Mouse (Mus musculus) telencephalon, adult 2 months (tissue): ENCODE results near the gene Olfr63.
"Not testable (repeated sequence)": the region's sequence is repeated elsewhere in the genome, so short reads cannot be mapped to it uniquely, and the experiment has no call there.

ENCODE experiments used
- DNase-seq: peaks from one replicate; pipeline ENCODE4 v3.0.0-alpha.2; 2011; ENCODE audit warnings: low read depth, low spot score

The Olfr63 gene

GRCm38 (mm10) chr17:33264376-33264775 lies at the start of gene Olfr63:
Gene Olfr63, plus strand, starts transcription at chr17:33264676.
- DNase-seq, result no peak

- no peak for DNase-seq
These were observed 42.9 kb upstream of the Olfr63 start, which contains the start of gene Olfr1564 for GRCm38 (mm10) chr17:33221590-33221989. Gene Olfr1564, minus strand, starts transcription at chr17:33221690.

GRCm38 (mm10) chr17:33236646-33237045 lies 27.8 kb upstream of the Olfr63 start:
- not testable (repeated sequence) for DNase-seq

- not testable (repeated sequence) for DNase-seq
These were observed 9.8 kb upstream of the Olfr63 start, which contains the start of gene Zfp955a for GRCm38 (mm10) chr17:33254530-33255318. Gene Zfp955a, minus strand, starts transcription at chr17:33255145.

GRCm38 (mm10) chr17:33255319-33255657 lies 9.2 kb upstream of the Olfr63 start:
- DNase-seq, result not testable (repeated sequence)

- DNase-seq, result no peak
These were observed 4.4 kb downstream of the Olfr63 start for GRCm38 (mm10) chr17:33268907-33269306.

- DNase-seq, result not testable (repeated sequence)
These were observed 24.8 kb downstream of the Olfr63 start, which contains the start of gene Zfp955b for GRCm38 (mm10) chr17:33289039-33289875. Gene Zfp955b, plus strand, starts transcription at chr17:33289544.

GRCm38 (mm10) chr17:33289876-33290149 lies 25.3 kb downstream of the Olfr63 start:
- not testable (repeated sequence) for DNase-seq
